Mouse (Mus musculus): Measurements from ENCODE around the gene Taf1d. TPM values are rescaled to one million over a fixed set of nuclear protein-coding genes. Genes with fewer than 3 reads are reported as not detected.

The Taf1d gene
- polyA plus RNA-seq, 1 experiment from 2014 or later: 63.0 TPM

DNA sequence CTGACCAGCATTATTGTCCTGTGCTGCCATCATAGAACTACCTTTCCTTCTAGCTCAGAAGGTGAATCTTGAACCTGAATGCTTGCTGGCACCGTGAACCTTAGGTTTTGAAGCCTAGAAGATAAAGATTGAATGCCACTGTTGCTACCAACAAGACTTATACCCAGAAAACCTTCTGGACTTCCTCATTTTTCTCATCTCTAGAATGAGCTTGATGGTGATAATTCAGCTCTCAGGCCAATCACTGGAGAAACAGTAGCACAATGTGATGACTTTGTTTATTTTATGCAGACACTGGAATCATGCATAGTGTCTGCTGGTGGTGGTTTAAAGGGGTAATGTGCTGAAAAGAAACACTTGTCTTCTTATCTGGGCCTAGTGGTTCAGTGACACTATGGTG lies 58.8 kb downstream of the Taf1d start:
- no peak for ATAC-seq (ENCODE audit: low FRiP score, low read depth)
- H3K9me3 ChIP-seq: no peaks in the 10 kb centered on the region
- H3K36me3 ChIP-seq: no peaks in the 10 kb centered on the region
- H3K4me3 ChIP-seq: no peak overlapping the region
- no peak overlapping the region for H3K27ac ChIP-seq (replicated peaks)
- WGBS: 76% methylated on average over 1 of the region's 1 CpGs
- H3K9ac ChIP-seq (replicated peaks): no peak overlapping the region
- H3K27me3 ChIP-seq: no peaks in the 10 kb centered on the region
- no peaks in the 10 kb centered on the region for H3K4me1 ChIP-seq
- H3K4me2 ChIP-seq (replicated peaks): no peak overlapping the region

DNA sequence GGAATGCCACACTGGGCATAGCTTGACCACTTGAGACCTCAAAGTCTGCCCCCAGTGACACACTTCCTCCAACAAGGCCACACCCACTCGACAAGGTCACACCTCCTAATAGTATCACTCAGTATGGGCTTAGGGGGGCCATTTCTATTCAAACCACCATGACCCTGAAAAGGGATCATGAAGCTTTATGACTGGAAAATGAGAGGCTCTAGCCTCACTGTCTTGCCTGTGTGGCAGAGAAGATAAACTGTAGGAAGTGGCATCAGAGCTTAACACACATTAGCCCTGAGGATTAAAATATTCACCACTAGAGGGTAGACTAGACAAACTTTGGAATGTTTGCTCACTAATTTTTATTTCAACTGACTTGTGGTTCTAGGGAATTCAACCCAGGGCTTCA lies 59.8 kb downstream of the Taf1d start:
- H3K9me3 ChIP-seq: no peaks in the 10 kb centered on the region
- H3K4me3 ChIP-seq: no peak overlapping the region
- H3K4me1 ChIP-seq: no peaks in the 10 kb centered on the region
- WGBS: 89% methylated on average over 1 of the region's 1 CpGs
- no peak overlapping the region for H3K27ac ChIP-seq (replicated peaks)
- H3K27me3 ChIP-seq: no peaks in the 10 kb centered on the region
- peak; percentile 16; the same call in 1 of the 2 replicates for ATAC-seq (ENCODE audit: low FRiP score, low read depth)
- no peak overlapping the region for H3K4me2 ChIP-seq (replicated peaks)
- no peaks in the 10 kb centered on the region for H3K36me3 ChIP-seq
- no peak overlapping the region for H3K9ac ChIP-seq (replicated peaks)

DNA sequence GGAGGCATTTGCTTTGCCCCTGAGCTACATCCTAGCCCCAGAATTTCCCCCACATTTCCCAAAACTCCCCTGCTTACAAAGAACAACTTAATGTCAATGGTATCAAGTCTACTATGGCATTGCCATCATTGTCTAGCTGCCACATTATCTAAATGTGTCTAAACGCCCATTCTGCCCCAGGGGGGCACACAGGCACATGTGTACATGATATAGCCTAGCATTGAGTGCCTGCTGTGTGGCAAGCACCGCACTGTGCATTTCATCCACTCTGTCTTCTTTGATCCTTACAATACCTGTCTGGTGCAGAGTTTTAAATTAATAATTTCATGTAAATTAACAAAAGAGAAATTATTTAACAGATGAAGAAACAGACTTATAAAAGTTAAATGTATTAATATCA lies 60.2 kb downstream of the Taf1d start:
- no peaks in the 10 kb centered on the region for H3K4me1 ChIP-seq
- WGBS: 57% methylated on average over 2 of the region's 2 CpGs
- no peak overlapping the region for H3K27ac ChIP-seq (replicated peaks)
- no peaks in the 10 kb centered on the region for H3K36me3 ChIP-seq
- no peak overlapping the region for H3K4me3 ChIP-seq
- H3K4me2 ChIP-seq (replicated peaks): no peak overlapping the region
- ATAC-seq (ENCODE audit: low FRiP score, low read depth): no peak
- no peaks in the 10 kb centered on the region for H3K9me3 ChIP-seq
- H3K9ac ChIP-seq (replicated peaks): no peak overlapping the region
- H3K27me3 ChIP-seq: no peaks in the 10 kb centered on the region

Small RNA genes lying within 50 kb of the gene (microRNA-seq; reads per million reads assigned to microRNA genes)
- gene Gm49349: not detected
- 0.70 reads per million for gene mmu-mir-7650

Other genes with a start within 250 kb of the Taf1d start
- gene Hephl1, start 194.1 kb upstream of the Taf1d start, polyA plus RNA-seq (2016; fragmentation: Nextera tagmentation; extraction: Ambion mirVana): not detected in 2 replicates
- gene Vstm5, start 67.2 kb upstream of the Taf1d start, polyA plus RNA-seq (2016; fragmentation: Nextera tagmentation; extraction: Ambion mirVana): 3.1 and 3.5 TPM in 2 replicates
- 49.2 and 50.7 TPM in 2 replicates for gene Med17, start 26.3 kb upstream of the Taf1d start, polyA plus RNA-seq (2016; fragmentation: Nextera tagmentation; extraction: Ambion mirVana)
- gene 4931406C07Rik, start 234 bp downstream of the Taf1d start, polyA plus RNA-seq (2016; fragmentation: Nextera tagmentation; extraction: Ambion mirVana): 9.0 and 10.1 TPM in 2 replicates
- gene Cep295, start 51.6 kb downstream of the Taf1d start, polyA plus RNA-seq (2016; fragmentation: Nextera tagmentation; extraction: Ambion mirVana): 26.6 and 27.5 TPM in 2 replicates
- 0.79 and 1.6 TPM in 2 replicates for gene Smco4, start 187.2 kb downstream of the Taf1d start, polyA plus RNA-seq (2016; fragmentation: Nextera tagmentation; extraction: Ambion mirVana)

All from midbrain, embryonic 12.5 days (tissue).